Mouse (Mus musculus) adrenal gland, adult (tissue): ENCODE results near the gene Stxbp3.

Experiments used
- DNase-seq, 2 experiments: peaks; one replicate each; pipeline ENCODE4 v3.0.0; 2022 to 2023; ENCODE audit warnings: low spot score in 1 of 2; ENCODE audit not compliant: inconsistent age in 2 of 2

Stxbp3 gene

DNA sequence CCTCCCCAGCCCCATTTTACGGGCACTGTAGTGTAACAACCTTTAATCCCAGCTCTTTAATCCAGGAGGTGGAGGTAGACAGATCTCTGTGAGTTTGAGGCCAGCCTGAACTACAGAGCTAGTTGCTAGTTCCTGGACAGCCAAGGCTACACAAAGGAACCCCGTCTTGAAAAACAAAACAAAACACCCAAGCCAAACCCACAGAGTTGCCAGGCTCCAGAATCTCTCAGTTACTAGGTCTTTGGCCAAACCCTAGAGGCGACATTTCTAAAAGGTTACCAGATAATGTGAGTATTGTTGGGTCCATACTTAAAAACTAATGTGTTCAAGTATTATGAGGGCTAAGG, 16.8 kb upstream of the Stxbp3 start:
- no peak for DNase-seq

DNA sequence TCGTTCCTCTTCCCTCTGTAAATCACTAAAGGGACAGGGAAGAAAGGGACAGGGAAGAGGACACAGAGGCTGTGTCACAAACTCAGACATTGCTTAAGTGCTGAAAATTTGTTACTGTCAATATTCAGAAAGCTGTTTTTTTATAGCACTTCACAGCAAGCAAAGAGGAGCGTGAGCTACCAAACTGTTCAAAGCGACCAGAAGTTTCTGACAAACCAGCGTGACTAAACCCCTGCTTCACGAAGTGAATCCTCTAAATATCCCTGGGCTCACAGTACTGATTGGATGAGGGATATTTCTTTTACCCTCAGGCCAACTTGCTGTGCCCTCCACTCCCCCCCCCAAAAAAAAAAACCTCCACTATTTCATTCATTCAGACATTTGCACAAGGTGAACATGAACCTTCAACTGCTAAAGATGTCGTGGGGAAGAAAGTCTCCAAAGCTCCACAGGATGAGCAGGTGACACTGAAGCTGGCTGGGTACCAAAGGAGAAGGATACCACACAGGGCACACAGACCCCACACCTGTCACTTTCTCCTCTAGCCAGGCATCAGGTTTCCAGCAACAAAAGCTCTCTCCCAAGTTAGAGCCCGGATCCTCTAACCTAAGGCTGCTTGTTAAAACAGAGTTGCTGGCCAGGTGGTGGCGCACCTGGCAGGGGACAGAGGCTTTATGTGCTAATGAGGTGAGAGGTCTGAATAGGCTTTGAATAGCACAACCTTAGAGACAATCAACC, 16.2 kb upstream of the Stxbp3 start:
- peak in 1 of 2 experiments; percentile 50 for DNase-seq

DNA sequence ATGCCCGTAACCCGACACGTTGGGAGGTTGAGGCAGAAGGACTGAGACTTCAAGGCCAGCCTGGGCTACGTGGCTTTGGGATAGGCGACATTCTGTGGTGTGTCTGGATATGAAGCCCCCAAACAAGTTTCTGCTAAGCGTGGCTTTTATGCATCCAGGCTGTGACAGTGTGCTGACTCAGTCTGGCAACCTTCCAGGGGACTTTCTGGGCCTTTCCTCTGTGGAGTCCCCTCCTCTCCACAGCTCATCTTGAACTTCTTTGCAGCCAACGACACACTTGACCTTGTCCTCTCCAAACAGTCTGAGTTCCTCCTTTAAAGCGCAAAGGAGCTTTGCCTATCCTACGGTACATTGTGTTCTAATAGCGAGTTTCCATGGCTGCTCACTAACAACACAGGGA, 15.5 kb upstream of the Stxbp3 start:
- DNase-seq = peak; percentile 89 to 93

DNA sequence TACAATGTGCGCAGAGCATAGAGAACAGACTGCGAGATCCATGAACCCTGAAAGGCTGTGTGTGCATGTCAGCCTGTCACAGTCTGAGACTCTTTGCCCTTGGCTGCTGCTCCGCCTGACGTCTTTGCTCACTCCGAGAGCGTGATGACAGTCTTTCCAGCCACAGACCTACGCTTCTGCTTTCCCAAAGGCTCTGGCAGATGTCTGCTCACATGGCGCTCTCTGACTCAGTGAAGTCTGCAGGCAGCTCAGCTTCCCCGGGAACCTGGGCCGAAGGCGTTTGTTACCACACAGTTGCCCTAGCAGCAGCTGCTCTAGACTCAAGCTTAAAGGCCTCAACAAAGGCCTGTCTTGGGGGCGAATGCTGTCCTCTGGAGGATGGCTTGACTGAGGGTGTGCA, 15.0 kb upstream of the Stxbp3 start:
- peak; percentile 76 to 83 for DNase-seq

DNA sequence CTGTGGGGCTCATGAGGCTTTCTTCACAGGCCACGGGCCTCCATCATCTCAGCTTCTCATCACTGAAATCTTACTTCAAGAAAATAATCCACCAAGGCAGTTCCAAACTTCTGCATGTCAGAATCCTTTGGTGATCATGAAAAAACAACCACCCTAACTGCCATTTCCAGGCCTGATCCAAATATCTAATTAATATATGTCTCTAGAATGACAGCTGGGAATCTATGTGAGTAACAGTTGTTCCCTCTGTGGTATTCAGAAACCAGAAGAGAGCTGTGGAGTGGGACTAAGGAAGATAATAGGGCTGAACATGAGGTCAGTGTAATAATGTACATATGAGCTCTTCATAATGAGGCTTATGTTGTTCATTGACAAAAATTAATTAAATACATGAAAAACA, 12.9 kb upstream of the Stxbp3 start:
- DNase-seq = no peak

DNA sequence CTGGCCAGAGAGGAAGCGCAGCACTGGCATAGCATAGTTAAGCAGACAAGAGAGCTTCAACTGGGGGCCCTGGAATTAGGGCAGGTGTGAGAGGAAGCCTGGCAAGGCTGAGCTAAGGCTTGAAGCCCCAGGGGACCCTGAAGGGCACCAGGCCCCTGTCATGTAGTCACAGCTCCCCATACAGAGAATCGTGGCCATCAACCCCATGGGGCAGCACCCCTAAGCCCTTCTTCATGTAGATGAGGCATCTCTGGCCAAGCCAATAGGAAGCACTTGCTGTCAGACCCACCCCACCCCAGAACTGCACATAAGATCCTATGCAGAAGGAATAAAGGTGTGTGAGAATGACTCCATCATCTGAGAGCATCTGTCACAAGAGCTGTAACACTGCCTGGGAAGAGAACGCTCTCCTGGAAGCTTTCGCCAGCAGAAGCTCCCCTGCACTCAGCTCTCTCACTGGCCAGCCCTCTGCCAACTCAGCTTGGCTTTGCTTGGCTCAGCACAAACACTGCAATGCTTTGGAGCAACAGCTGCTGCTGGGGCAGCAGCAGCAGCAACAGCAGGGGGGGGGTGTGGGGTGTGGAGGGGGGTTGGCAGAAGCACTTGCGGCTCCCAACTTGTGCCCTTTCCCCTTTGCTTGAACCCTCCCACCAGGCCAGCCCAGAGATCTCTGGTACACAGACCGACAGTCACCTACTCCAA, 11.8 kb upstream of the Stxbp3 start:
- no peak for DNase-seq

DNA sequence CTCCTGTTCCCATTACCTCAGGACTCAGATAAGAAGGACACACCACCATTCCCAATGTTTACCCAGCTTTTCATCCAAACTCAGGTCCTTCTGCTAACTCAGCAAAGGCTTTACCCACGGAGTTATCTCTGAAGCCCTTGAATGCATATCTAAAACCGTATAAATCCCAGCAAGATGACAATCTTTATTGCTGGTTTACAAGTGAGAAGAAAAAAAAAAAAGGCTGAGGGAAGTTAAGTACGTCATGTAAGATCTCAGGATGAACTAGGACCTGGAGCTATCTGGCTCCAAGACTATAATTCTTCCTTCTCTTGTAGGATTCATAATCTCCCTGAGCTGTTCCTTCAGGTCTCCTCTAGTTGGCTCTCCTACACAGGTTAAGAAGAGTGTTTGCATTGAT, 11.2 kb upstream of the Stxbp3 start:
- DNase-seq = no peak

DNA sequence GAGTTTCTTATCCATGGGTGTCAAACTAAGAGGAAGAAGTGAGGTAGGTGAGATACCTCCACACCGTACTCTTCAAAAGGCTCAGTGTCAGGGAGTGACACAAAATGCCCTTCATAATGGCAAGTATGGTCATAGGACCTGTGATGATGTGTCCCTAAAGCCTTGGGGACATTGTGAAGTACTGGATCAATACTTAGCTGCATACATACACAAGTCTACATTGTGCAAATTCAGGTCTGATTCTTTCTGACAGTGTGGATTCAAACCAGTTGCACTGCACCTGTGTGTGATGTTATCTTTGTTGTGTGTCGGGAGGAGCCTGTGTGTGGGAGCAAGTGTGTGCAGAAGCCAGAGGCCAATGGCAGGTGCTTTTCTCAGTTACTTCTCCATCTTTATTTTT, 10.7 kb upstream of the Stxbp3 start:
- no peak for DNase-seq

DNA sequence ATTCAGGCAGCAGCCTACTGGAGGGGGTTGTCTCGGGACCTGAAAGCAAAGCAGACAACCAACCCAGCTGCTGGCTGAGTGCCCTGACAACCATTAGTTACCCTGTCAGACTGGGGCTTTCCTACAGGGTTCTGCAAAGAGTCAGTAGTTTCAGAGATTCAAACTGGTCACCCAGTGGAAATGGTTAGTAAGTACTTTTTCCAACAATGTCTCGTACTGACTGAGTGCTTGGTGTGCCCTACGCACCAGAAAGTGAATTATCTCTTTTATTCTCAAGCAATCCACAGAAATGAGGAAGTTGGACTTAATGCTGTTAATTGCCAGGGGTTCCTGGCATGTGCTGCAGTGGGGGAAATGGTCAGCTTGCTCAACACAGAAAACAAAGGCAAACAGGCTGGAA, 10.2 kb upstream of the Stxbp3 start:
- peak; percentile 61 to 84 for DNase-seq

DNA sequence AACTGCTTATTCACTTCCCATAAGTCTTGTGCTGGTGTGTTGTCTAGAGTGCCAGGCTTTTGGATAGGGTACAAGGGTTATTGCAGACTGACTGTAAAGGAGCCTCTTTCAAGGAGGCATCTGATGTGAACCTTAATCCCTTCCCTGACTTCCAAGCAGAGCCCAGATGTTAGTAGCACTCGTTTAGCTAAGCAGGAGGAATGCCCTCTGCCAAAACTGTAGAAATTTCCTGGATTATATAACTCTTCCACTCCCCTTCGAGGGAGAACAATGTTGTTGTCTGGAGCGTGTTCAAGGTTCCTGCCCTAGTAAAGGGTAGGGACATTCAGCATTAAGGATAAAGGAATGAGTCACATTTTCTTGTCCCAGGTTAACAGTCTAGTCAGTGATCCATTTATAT, 6.3 kb upstream of the Stxbp3 start:
- peak; percentile 35 to 75 for DNase-seq

DNA sequence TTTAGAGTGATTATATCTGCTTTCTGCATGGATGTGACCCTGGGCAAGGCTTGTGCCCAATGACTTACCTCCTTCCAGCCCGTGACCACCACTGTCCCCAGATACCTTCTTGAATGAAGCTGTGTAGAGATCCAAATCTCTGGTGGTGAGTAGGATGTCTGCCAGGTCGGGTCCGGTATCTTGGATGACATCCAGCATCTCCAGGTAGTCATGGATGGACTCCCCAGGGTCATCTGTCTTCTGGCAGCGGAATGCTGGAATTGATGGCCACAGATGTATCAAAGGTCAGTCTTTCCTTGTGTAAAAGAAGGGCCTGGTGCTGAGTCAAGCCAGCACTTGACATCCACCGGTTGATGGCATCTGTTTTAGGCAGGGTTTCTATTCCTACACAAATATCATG, 4.2 kb upstream of the Stxbp3 start:
- peak in 1 of 2 experiments; percentile 32 for DNase-seq

DNA sequence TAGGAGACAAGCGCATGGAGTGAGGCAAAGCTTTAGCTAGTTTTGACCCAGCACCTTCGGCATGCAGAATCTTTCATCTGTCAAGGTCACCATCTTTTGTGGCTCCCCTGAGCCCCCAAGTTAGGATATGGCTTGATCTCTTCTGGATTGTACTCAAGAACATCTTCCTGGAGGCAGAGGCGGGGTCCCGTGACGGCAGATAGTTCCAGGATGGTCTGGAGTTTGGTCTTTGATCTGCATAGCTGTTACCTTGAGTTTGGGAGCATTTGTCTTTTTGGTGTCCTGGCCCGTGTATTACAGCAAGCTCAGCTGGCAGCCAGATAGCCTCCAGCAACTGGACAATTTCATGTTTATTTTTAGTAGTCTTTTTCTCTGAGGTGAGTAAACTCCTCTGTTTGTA, 3.7 kb upstream of the Stxbp3 start:
- DNase-seq = peak; percentile 33 to 66

DNA sequence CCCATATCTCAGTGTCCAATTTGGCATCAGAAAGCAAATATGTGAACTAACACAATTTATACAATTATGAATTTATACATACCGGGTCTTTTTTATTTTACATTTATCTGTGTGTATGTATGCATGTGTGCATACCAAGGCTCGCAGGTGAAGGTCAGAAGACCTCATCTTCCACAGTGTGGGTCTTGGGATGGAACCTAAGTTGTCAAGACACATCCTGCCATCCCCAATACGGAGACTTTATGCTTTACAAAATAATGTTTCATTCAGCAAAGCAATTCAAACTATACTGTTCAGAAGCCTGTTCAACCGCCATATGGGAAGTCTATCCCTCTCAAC, 359 bp upstream of the Stxbp3 start:
- DNase-seq = no peak

DNA sequence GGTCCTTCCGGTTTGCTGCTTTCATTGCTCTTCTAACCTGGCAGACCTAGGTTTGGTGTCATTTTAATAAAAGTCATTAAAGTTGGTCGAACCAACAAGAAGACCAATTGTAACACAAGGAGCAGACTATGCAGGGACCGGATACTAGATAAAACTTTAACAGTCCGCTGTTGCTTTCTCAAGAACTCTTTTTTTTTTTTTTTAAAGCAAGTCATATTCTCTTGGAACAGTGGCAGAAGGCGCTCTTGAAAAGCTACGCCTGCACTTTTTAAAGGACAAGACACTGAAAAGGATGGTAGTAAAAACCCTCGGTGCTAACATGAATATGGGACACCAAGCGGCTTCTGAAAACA, 703 bp downstream of the Stxbp3 start:
- no peak for DNase-seq

DNA sequence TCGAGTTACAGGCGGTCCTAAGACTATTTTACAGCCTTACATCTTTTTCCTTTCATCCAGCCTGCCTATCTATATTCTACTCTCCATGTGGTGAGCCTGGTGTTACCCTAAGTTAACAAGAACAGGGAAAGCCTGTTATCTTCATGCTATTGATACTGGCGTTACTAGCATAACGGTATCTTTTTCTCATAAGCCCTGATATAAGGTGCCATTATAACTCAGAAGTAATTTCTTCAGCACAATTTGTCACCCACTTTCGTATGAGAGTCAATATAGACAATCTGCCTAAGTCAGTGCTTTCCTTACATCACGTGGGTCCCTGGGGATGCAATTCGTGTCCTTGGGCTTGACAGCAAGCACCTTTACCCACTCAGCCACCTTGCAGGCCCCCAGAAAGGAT, 1.3 kb downstream of the Stxbp3 start:
- DNase-seq = peak in 1 of 2 experiments; percentile 24

DNA sequence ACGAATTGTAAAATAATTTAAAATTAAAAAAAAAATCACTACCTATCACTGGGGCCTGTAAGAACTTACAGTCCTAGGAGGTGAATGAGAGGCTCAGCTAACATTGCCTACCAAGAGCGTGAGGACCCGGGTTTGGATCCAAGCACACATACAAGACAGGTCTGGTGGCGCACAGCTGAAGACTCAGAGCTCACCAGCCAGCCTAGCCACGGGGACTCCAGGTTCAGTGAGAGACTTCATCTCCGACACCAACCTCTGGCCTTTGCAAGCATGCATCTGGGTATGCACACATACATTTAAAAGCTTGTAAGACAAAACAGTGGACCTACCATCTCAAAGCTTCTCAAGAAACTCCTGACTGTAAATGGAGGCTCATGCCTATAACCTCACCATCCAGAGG, 3.4 kb downstream of the Stxbp3 start:
- DNase-seq = no peak

DNA sequence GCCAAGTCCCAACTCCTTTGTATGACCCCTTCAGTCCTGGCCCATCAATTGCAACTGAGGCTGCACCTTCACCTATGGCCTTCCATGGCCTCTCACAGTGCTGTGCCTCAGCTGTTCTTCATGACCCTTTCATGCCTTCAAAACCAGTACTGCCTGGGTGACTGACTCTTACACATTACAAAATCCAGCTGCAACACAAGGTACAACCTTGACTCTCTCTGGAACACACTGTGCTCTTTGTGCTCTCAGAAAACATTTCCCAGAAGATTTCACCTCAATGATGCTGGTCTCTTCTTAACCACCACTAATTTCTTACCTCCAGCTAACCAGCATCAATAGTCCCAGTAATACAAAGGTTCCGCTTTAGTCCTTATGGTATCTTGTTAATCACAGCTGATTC, 6.6 kb downstream of the Stxbp3 start:
- DNase-seq = peak in 1 of 2 experiments; percentile 51

DNA sequence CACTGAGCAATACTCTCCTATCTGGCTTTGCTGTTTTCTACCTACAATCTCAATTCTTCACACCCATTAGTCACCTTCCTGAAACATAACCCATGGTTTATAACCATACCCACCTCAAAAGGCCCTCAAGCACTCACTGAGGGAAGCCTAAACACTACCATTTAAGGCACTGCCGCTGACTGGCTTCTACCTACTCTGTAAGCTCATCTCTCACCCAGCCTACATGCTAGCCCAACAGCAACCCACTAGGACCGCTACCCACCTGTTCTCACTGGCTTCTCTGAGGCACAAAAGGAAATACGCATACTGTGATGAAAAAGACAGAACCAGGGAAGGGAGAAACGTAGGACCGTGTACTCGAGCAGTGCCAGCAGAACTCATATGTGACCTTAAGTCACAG, 8.6 kb downstream of the Stxbp3 start:
- DNase-seq = no peak

DNA sequence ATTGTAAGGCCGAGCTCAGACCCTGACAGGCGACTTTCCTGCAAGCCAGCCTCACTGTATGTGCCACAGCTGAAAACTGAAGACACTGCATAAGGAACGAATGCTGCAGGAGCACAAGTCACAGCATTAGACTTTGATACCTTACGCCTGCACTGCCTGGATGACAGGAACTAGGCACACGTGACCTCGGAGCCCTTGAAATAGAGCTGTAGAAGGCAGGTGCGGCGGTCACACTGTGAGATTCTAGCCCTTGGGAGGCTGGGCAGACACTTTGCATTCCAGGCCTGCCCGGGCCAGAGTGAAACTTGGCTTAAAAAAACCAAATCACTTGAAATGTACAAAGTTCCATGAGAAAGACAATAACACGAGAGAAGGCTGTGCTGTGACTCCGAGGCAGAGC, 9.8 kb downstream of the Stxbp3 start:
- DNase-seq = no peak

DNA sequence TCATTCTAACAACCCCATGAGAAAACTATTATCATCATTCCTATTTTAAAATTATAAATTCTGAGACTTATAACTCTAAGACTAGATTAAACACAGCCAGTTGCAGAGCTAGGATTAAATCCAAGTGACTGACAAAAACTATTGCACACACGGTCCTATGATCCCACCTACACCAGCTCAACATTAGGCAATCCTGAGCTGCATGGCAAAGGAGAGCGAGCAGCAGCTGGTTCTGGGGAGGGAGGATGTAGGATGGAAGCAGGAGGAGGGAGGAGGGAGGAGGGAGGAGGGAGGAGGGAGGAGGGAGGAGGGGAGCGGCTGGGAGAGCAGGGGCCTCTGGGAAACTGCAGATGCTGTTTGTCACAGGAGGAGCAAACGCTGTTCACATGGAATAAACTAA, 24.7 kb downstream of the Stxbp3 start:
- no peak for DNase-seq

DNA sequence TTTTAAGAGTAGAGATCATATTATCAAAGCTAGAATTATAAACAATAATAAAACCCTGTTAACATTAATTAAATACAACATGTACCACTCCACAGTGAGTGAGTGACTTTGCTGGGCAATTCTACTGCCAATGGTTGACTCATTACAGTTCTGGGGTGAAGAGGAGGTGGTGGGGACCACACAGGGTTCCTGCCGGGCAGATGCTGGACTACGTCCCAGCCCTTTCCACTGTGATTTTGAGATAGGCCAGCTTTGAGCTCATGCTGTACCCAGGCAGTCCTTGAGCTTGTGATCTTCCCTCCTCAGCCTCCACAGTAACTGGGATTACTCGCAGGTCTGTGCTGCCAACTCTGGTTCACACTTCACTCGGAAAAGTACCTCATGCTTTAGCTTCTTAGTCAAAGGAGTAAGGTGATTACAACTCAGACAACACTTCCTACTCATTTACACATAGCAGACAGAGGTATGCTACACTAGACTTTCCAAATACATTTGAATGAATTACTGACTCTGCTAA, 29.5 kb downstream of the Stxbp3 start:
- DNase-seq = peak in 1 of 2 experiments; percentile 72

DNA sequence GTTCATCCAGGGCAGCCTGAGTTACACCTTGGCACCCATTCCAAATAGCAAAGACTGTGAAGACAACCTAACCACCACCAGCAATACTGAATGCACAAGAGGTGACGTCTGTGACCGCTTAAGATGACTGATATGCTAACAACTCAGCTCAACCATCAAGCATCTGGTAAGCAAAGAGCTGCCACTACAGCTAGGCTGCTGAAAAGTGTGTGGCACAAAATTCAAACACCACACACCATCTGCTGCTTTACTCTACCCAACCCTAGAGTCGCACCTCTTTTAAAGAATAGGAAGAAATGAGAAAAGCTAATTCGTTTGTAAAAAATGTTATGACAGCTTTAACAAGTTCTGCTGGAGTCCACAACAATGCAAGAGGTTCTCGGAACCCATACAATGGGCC, 34.7 kb downstream of the Stxbp3 start:
- DNase-seq = no peak

DNA sequence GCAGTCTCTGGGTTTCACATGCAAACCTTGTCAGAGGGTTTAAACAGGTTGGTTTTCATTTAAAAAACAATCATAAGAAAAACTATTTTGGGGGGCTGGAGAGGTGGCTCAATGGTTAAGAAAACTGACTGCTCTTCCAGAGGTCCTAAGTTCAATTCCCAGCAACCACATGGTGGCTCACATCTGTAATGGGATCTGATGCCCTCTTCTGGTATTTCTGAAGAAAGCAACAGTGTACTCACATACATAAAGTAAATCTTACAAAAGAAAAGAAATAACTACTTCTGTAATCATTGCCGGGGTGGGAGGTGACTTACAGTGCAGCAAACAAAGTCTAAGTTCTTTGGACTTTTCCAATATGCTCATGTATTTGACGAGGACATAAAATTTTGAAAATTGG, 42.0 kb downstream of the Stxbp3 start:
- no peak for DNase-seq
